Mouse (Mus musculus): ENCODE results near the gene C1qtnf9.
A peak's percentile ranks its signal among the peaks of the same experiment; 100 is the strongest.

Gene C1qtnf9

GRCm38 (mm10) chr14:60784427-60785315 lies 16.7 kb downstream of the C1qtnf9 start, which contains the start of gene Mipep:
Gene Mipep, plus strand, starts transcription at chr14:60784573.
- DNase-seq (ENCODE audit: low read depth, low spot score): peak; percentile 89

GRCm38 (mm10) chr14:60790103-60790502 lies 22.2 kb downstream of the C1qtnf9 start:
- peak; percentile 34 for DNase-seq (ENCODE audit: low read depth, low spot score)

GRCm38 (mm10) chr14:60796600-60797322 lies 28.8 kb downstream of the C1qtnf9 start:
- DNase-seq (ENCODE audit: low read depth, low spot score): no peak

- no peak for DNase-seq (ENCODE audit: low read depth, low spot score)
Measured at GRCm38 (mm10) chr14:60797596-60797995, 29.7 kb downstream of the C1qtnf9 start.

- DNase-seq (ENCODE audit: low read depth, low spot score): no peak
Measured at GRCm38 (mm10) chr14:60798721-60799120, 30.8 kb downstream of the C1qtnf9 start.

GRCm38 (mm10) chr14:60799762-60800728 lies 32.1 kb downstream of the C1qtnf9 start:
- peak; percentile 49 for DNase-seq (ENCODE audit: low read depth, low spot score)

- DNase-seq (ENCODE audit: low read depth, low spot score): no peak
Measured at GRCm38 (mm10) chr14:60802026-60802425, 34.1 kb downstream of the C1qtnf9 start.

GRCm38 (mm10) chr14:60804978-60805377 lies 37.0 kb downstream of the C1qtnf9 start:
- no peak for DNase-seq (ENCODE audit: low read depth, low spot score)

GRCm38 (mm10) chr14:60805871-60806270 lies 37.9 kb downstream of the C1qtnf9 start:
- DNase-seq (ENCODE audit: low read depth, low spot score): no peak

GRCm38 (mm10) chr14:60806891-60807344 lies 39.0 kb downstream of the C1qtnf9 start:
- DNase-seq (ENCODE audit: low read depth, low spot score): peak; percentile 22

GRCm38 (mm10) chr14:60809881-60810280 lies 41.9 kb downstream of the C1qtnf9 start:
- no peak for DNase-seq (ENCODE audit: low read depth, low spot score)

GRCm38 (mm10) chr14:60811547-60811946 lies 43.6 kb downstream of the C1qtnf9 start:
- no peak for DNase-seq (ENCODE audit: low read depth, low spot score)

GRCm38 (mm10) chr14:60815098-60815497 lies 47.2 kb downstream of the C1qtnf9 start:
- DNase-seq (ENCODE audit: low read depth, low spot score): no peak

- no peak for DNase-seq (ENCODE audit: low read depth, low spot score)
Measured at GRCm38 (mm10) chr14:60818045-60818444, 50.1 kb downstream of the C1qtnf9 start.

GRCm38 (mm10) chr14:60830096-60830495 lies 62.2 kb downstream of the C1qtnf9 start:
- no peak for DNase-seq (ENCODE audit: low read depth, low spot score)

All from embryo, embryonic 11.5 days (tissue).